In the genomic region with DNA sequence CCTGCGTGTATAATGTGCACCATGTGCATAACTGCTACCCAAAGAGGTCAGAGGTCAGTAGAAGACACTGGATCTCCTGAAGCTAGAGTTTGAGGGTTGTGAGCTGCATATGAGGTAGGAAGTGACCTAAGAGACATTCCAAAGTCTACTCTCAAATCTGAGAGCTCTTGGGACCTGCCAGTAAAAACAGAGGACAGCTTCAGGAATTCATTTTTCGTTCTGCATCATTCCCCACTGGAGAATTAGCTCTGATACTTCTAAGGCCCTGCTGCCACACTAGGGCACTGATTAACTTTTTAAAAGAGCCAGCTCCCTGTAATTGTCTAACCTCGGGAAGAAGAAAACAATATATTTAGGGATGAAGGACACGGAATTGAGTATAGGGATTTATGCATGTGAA, we compare ENCODE assay signal across 17 mouse cellular contexts.
"Had no signal": no experiment of that assay in that cellular context is flagged by ENCODE, and none has a peak within 500 bp of the region (broad histone marks: within the 10 kb centered on the region; RNA-seq: fewer than 3 reads in every experiment).

No protein-coding gene starts in this region.

- H3K27me3 ChIP-seq: heart, embryonic 12.5 days; hindbrain, embryonic 13.5 days; hindbrain, embryonic 15.5 days; limb, embryonic 13.5 days; limb, embryonic 15.5 days; liver, embryonic 12.5 days had no signal

- DNase-seq: gastrocnemius, postnatal 14 days; gastrocnemius, postnatal 36 days; heart, adult 18-20 months; heart, postnatal 10 days; heart, postnatal 36 days; kidney, adult 11 months; layer of hippocampus, adult 9-11 months; layer of hippocampus, postnatal 36 days; left cerebral cortex, postnatal 4 days had no signal

- ATAC-seq: hindbrain, postnatal 0 days; intestine, embryonic 16.5 days; liver, embryonic 12.5 days had no signal
